Mouse (Mus musculus) testis, adult 2 months (tissue): Measurements from ENCODE around the gene Gm826. TPM values are rescaled to one million over a fixed set of nuclear protein-coding genes. Genes with fewer than 3 reads are reported as not detected.

Experiments used
- H3K27ac ChIP-seq: fragments of 200-500 bp; 2 replicates; pipeline ENCODE4 v1.5.1; 2012; ENCODE audit warnings: low read depth, low read length; ENCODE audit not compliant: control insufficient read depth, insufficient read depth
- H3K27me3 ChIP-seq: fragments of 200-500 bp; 2 replicates; pipeline ENCODE4 v1.6.1; 2012; ENCODE audit warnings: mild to moderate bottlenecking, low read length, moderate library complexity; ENCODE audit not compliant: control insufficient read depth, insufficient read depth
- H3K36me3 ChIP-seq: fragments of 200-500 bp; 2 replicates; pipeline ENCODE4 v1.6.1; 2012; ENCODE audit warnings: mild to moderate bottlenecking, low read length; ENCODE audit not compliant: control insufficient read depth, insufficient read depth
- H3K4me1 ChIP-seq: fragments of 200-500 bp; 2 replicates; pipeline ENCODE4 v1.6.1; 2012; ENCODE audit warnings: low read length; ENCODE audit not compliant: control insufficient read depth, insufficient read depth
- H3K4me3 ChIP-seq: fragments of 200-500 bp; 2 replicates; pipeline ENCODE4 v1.5.1; 2012; ENCODE audit warnings: low read depth, mild to moderate bottlenecking, low read length, moderate library complexity, mixed read lengths; ENCODE audit not compliant: control insufficient read depth
- CTCF ChIP-seq: fragments of 200-500 bp; IDR thresholded peaks from 2 replicates; pipeline ENCODE4 v1.5.1; 2012; ENCODE audit warnings: low read depth, mild to moderate bottlenecking, inconsistent platforms, low read length, moderate library complexity; ENCODE audit not compliant: control insufficient read depth, insufficient read depth, insufficient replicate concordance
- POLR2A ChIP-seq: fragments of 200-500 bp; IDR thresholded peaks from 2 replicates; pipeline ENCODE4 v1.6.1; 2012; ENCODE audit warnings: low read depth, mild to moderate bottlenecking, inconsistent platforms, low read length, moderate library complexity; ENCODE audit not compliant: control insufficient read depth
- polyA plus RNA-seq: library from polyadenylated mRNA; depleted of rRNA; stranded (reverse); fragments of >200 nt; gene quantifications from 2 replicates; pipeline ENCODE4 v1.2.3, GENCODE M21; 2012

Gm826 gene
- polyA plus RNA-seq, 1 experiment = 0.31 TPM

GRCm38 (mm10) chr2:160318255-160318654 lies 15.7 kb downstream of the Gm826 start:
- Histone ChIP-seq H3K27ac (no peak overlapping the region), H3K4me1 (no peaks in the 10 kb centered on the region), H3K27me3 (no peaks in the 10 kb centered on the region), H3K36me3 (no peaks in the 10 kb centered on the region), H3K4me3 (no peak overlapping the region)
- TF ChIP-seq POLR2A = no peak
- TF ChIP-seq CTCF = no peak

DNA sequence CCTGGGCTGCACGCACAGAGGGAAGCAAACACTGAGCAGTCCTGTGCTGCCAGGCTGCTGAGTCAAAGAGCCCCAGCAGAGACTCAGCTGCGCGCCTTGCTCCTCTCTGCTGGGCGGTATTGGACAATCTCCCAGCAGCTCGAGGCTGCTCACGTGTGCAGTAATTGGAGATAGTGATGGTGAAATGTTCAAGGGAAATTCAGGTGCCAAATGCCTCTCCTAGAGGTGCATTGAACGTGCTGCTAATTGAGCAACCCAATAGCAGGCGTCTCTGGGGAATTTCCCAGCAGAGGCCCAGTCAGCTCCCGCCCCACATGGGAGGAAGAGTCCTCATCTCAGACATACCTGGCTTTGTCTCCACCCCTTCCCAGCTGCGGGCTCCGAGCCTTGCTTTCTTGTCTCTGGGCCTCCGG lies 20.4 kb downstream of the Gm826 start:
- H3K4me1 ChIP-seq = no peaks in the 10 kb centered on the region
- H3K27ac ChIP-seq = no peak overlapping the region
- no peaks in the 10 kb centered on the region for H3K36me3 ChIP-seq
- H3K4me3 ChIP-seq = no peak overlapping the region
- no peak for TF ChIP-seq CTCF
- no peak for TF ChIP-seq POLR2A
- no peaks in the 10 kb centered on the region for H3K27me3 ChIP-seq

DNA sequence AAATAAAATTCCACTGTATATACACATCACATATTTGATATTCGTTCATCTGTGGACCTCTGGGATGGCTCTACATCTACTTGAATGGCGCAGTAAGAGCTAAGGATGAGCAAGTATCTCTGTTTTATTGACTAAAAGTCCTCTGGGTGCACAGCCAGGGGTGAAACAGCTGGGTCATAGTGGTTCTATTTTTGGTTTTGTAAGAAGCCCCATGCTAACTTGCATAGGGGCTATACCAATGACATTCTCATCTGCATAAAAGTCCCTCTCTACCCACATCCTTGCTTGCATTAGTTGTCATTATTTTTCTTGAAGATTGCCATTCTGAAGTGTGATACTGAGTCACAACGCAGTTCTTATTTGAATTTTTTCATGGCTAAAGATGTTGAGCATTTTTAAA lies 28.9 kb downstream of the Gm826 start:
- H3K27ac ChIP-seq = no peak overlapping the region
- TF ChIP-seq CTCF (no peak), POLR2A (no peak)
- no peaks in the 10 kb centered on the region for H3K4me1 ChIP-seq
- no peak overlapping the region for H3K4me3 ChIP-seq
- no peaks in the 10 kb centered on the region for H3K27me3 ChIP-seq
- H3K36me3 ChIP-seq = no peaks in the 10 kb centered on the region

- Histone ChIP-seq H3K36me3 (no peaks in the 10 kb centered on the region), H3K27me3 (no peaks in the 10 kb centered on the region), H3K4me1 (no peaks in the 10 kb centered on the region), H3K27ac (no peak overlapping the region), H3K4me3 (no peak overlapping the region)
- no peak for TF ChIP-seq POLR2A
- no peak for TF ChIP-seq CTCF
Observed at GRCm38 (mm10) chr2:160303992-160304391, 30.0 kb downstream of the Gm826 start.

- Histone ChIP-seq H3K4me3 (no peak overlapping the region), H3K4me1 (no peaks in the 10 kb centered on the region), H3K36me3 (no peaks in the 10 kb centered on the region)
Observed at GRCm38 (mm10) chr2:160302013-160302412, 31.9 kb downstream of the Gm826 start.

DNA sequence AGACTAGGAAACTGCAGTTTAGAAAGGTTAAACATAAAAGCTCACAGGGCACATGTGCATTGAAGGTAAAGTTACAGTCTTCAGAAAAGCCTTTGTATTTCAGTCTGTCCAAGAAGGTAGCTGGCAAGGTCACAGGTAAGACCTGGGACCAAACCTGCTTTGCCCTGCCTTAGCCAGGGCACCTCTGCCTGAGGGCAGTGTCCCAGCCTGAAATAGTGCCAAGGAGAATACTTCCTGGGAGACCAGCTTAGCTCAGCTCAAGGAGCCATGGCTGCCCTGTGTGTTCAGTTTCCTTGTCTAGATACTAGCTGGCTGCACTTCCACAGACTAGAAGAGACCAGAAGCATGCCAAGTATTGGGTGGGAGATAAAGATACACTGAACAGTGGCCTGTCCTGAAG lies 35.4 kb downstream of the Gm826 start:
- H3K27ac ChIP-seq = no peak overlapping the region
- H3K4me1 ChIP-seq = no peaks in the 10 kb centered on the region
- H3K27me3 ChIP-seq = no peaks in the 10 kb centered on the region
- TF ChIP-seq CTCF (no peak), POLR2A (no peak)
- H3K4me3 ChIP-seq = no peak overlapping the region
- H3K36me3 ChIP-seq = no peaks in the 10 kb centered on the region

More at GRCm38 (mm10) chr2:160302013-160302412, 31.9 kb downstream of the Gm826 start:
- Histone ChIP-seq H3K27me3 (no peaks in the 10 kb centered on the region), H3K27ac (no peak overlapping the region)
- TF ChIP-seq POLR2A = no peak
- TF ChIP-seq CTCF = no peak

GRCm38 (mm10) chr2:160288538-160289151 lies 45.3 kb downstream of the Gm826 start:
- Histone ChIP-seq H3K27me3 (no peaks in the 10 kb centered on the region), H3K4me3 (no peak overlapping the region), H3K4me1 (no peaks in the 10 kb centered on the region), H3K36me3 (no peaks in the 10 kb centered on the region), H3K27ac (no peak overlapping the region)
- no peak for TF ChIP-seq POLR2A
- TF ChIP-seq CTCF = no peak

DNA sequence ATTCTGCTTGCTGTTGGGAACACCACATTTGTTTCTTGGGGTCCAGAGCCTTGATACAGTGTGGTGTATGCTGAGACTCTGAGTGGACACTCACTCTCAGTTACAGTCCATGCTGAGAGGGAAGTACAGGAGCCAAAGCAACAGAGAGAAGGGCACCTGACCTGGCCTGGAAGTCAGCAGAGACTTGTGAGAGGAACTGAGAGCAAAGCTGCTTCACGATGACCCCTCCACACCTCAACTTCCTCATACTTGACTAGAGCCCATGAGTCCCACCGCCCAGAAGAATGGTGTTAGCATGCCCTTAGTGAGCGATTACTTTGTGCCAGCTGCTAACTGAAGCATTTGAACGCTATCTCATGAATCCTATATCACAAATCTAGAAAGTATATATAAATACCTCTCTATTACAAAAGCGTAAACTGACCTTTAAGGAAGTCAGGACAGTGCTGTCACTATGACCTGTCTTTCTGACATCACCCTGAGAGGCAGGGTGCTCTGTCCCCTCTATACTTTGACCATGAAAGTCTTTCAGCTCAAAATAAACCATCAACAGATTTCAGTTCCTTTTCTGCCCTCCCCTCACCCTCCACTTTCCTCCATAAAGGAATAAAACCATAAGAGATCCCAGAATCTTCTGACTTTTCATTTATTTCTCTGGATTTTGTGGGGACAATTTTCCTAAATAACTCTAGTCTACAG lies 57.9 kb downstream of the Gm826 start:
- Histone ChIP-seq H3K36me3 (no peaks in the 10 kb centered on the region), H3K27me3 (no peaks in the 10 kb centered on the region), H3K27ac (no peak overlapping the region), H3K4me1 (no peaks in the 10 kb centered on the region), H3K4me3 (no peak overlapping the region)
- TF ChIP-seq POLR2A = no peak
- no peak for TF ChIP-seq CTCF
